Mouse (Mus musculus) ES-Bruce4 (cell line): ENCODE measurements at regions not wholly inside any gene's neighbourhood (a gene's known extent, or its start where the extent isn't known, plus 50 kb on each side); places are given as distances from the start of the nearest gene placed in this dataset.

Source experiments
- CTCF ChIP-seq: IDR thresholded peaks from one replicate; pipeline ENCODE4 v1.8.1; 2011; ENCODE audit warnings: low read depth, low read length
- EP300 ChIP-seq: IDR thresholded peaks from 2 replicates; pipeline ENCODE4 v1.6.1; 2011; ENCODE audit warnings: low read depth, low read length; ENCODE audit not compliant: insufficient read depth
- POLR2A ChIP-seq: IDR thresholded peaks from one replicate; pipeline ENCODE4 v1.8.1; 2011; ENCODE audit warnings: low read length; ENCODE audit not compliant: insufficient read depth

DNA sequence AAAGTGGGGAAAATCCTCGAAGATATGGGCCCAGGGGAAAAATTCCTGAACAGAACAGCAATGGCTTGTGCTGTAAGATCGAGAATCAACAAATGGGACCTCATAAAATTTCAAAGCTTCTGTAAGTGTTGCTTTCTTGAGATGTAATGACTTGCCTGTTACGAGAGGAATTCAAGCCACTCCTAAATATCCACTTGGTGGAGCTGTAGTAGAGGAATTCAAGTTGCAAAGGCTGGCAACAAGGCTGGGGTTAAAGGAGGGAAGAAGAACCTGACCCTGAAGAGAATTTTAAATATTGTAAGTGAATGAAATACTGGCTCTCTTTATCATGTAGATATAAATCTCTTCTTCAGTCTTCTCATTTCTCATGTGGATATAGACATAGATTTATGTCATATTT, 306.8 kb upstream of the Tenm4 start:
- TF ChIP-seq POLR2A (no peak), CTCF (no peak), EP300 (no peak)
